Mouse (Mus musculus) right cerebral cortex, adult 18-20 months (tissue): ENCODE data around the gene Ppp1r15a.
"Not testable (repeated sequence)": the region's sequence is repeated elsewhere in the genome, so short reads cannot be mapped to it uniquely, and the experiment has no call there.

ENCODE experiments used
- DNase-seq: peaks from one replicate; pipeline ENCODE4 v3.0.0; 2022; ENCODE audit warnings: mixed read lengths

Gene Ppp1r15a

GRCm38 (mm10) chr7:45550821-45551511 is 24.9 kb upstream of the Ppp1r15a start:
- DNase-seq: no peak

GRCm38 (mm10) chr7:45549641-45550436 is 23.8 kb upstream of the Ppp1r15a start:
- no peak for DNase-seq

- DNase-seq: no peak
Measured at GRCm38 (mm10) chr7:45544525-45544924, 18.5 kb upstream of the Ppp1r15a start.

GRCm38 (mm10) chr7:45540213-45540612 is 14.1 kb upstream of the Ppp1r15a start:
- DNase-seq: no peak

GRCm38 (mm10) chr7:45539095-45539494 is 13.0 kb upstream of the Ppp1r15a start:
- no peak for DNase-seq

GRCm38 (mm10) chr7:45538163-45539041 is 12.3 kb upstream of the Ppp1r15a start:
- DNase-seq: peak; percentile 74

GRCm38 (mm10) chr7:45537602-45538001 is 11.5 kb upstream of the Ppp1r15a start:
- no peak for DNase-seq

- DNase-seq: no peak
Measured at GRCm38 (mm10) chr7:45535676-45536075, 9.6 kb upstream of the Ppp1r15a start.

GRCm38 (mm10) chr7:45530643-45531042 is 4.6 kb upstream of the Ppp1r15a start:
- DNase-seq: no peak

GRCm38 (mm10) chr7:45529461-45529860 is 3.4 kb upstream of the Ppp1r15a start:
- no peak for DNase-seq

- not testable (repeated sequence) for DNase-seq
Measured at GRCm38 (mm10) chr7:45527169-45527568, 1.1 kb upstream of the Ppp1r15a start.

- DNase-seq: no peak
Measured at GRCm38 (mm10) chr7:45526474-45527120, 529 bp upstream of the Ppp1r15a start.

GRCm38 (mm10) chr7:45524841-45525621 is 1.0 kb downstream of the Ppp1r15a start:
- DNase-seq: no peak

GRCm38 (mm10) chr7:45523678-45524170 is 2.3 kb downstream of the Ppp1r15a start:
- no peak for DNase-seq

GRCm38 (mm10) chr7:45522957-45523676 is 3.0 kb downstream of the Ppp1r15a start:
- no peak for DNase-seq

- DNase-seq: no peak
Measured at GRCm38 (mm10) chr7:45522194-45522752, 3.8 kb downstream of the Ppp1r15a start.

GRCm38 (mm10) chr7:45521728-45522184 is 4.3 kb downstream of the Ppp1r15a start:
- DNase-seq: peak; percentile 93

- no peak for DNase-seq
Measured at GRCm38 (mm10) chr7:45520605-45521004, 5.5 kb downstream of the Ppp1r15a start.

GRCm38 (mm10) chr7:45519345-45520120 is 6.5 kb downstream of the Ppp1r15a start:
- no peak for DNase-seq

- DNase-seq: no peak
Measured at GRCm38 (mm10) chr7:45518618-45519017, 7.5 kb downstream of the Ppp1r15a start.
